Mouse (Mus musculus) MEL (cell line): Measurements from ENCODE around the gene Ttl.
A peak's percentile ranks its signal among the peaks of the same experiment; 100 is the strongest.

Source experiments
- CTCF ChIP-seq, 3 experiments: IDR thresholded peaks in 2 of 3; conservative IDR thresholded peaks in 1 of 3; 2 replicates each; pipeline ENCODE4 v1.5.1; 2011 to 2012; ENCODE audit warnings: low read length in 3 of 3, low read depth in 2 of 3, mild to moderate bottlenecking in 2 of 3, improper control_type of control experiment in 1 of 3, inconsistent platforms in 1 of 3, mixed read lengths in 1 of 3, moderate library complexity in 1 of 3; ENCODE audit not compliant: control insufficient read depth in 1 of 3, insufficient read depth in 1 of 3, poor library complexity in 1 of 3, severe bottlenecking in 1 of 3
- GABPA ChIP-seq: IDR thresholded peaks from 2 replicates; pipeline ENCODE4 v1.6.1; 2012; ENCODE audit warnings: low read depth, mild to moderate bottlenecking, inconsistent platforms, low read length, improper control_type of control experiment, moderate library complexity
- MAX ChIP-seq: IDR thresholded peaks from 2 replicates; pipeline ENCODE4 v1.6.1; 2011; ENCODE audit warnings: low read length, improper control_type of control experiment
- POLR2A ChIP-seq, 2 experiments: IDR thresholded peaks; 2 replicates each; pipeline ENCODE4 v1.6.1; 2011 to 2012; ENCODE audit warnings: low read length in 2 of 2, mild to moderate bottlenecking in 2 of 2, control low read depth in 1 of 2, improper control_type of control experiment in 1 of 2, low read depth in 1 of 2, moderate library complexity in 1 of 2; ENCODE audit not compliant: control insufficient read depth in 1 of 2, insufficient read depth in 1 of 2, poor library complexity in 1 of 2

GRCm38 (mm10) chr2:129129412-129129929 is 63.7 kb downstream of the Ttl start, which contains the start of gene Chchd5:
- TF ChIP-seq GABPA, result no peak
- TF ChIP-seq POLR2A (IDR thresholded peaks at IDR 0.05; ENCODE audit: control insufficient read depth in 1 of 2, insufficient read depth in 1 of 2, low read depth in 1 of 2, low read length in 2 of 2, poor library complexity in 1 of 2), result peak; percentile 73 to 88; a peak in 3 of 4 replicates
- TF ChIP-seq CTCF (IDR thresholded peaks at IDR 0.05 in 2 of 3, conservative IDR thresholded peaks at IDR 0.05 in 1 of 3; ENCODE audit: control insufficient read depth in 1 of 3, insufficient read depth in 1 of 3, low read depth in 2 of 3, low read length in 3 of 3, poor library complexity in 1 of 3, severe bottlenecking in 1 of 3), result no peak
- peak; percentile 73; the same call in 1 of the 2 replicates for TF ChIP-seq MAX
